18 mouse cellular contexts compared by ENCODE assay signal in the genomic region with DNA sequence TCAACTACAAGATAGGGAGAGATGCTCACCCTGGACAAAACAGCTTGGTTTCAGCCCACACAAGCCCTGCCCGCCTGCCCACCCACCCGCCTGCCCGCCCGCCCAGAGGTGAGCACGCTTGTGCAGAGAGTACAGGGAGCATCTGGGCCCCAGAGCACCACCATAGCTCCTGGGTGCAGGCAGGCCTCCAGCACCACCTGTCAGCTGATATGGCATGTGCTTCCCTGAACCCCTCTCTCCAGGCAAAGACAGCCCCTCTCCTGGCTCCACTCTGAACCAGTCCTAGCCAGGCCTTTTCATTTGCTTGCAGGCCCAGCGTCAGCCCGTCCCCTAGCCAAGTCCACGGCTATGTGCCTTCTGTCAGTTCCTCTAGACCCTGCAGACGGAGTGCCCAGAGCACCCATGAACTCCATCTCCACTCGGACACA. TPM values are rescaled to one million over a fixed set of nuclear protein-coding genes. Genes with fewer than 3 reads are reported as not detected.
A peak's percentile ranks its signal among the peaks of the same experiment; 100 is the strongest.
DNase-seq lines count a peak whose midpoint lies in the region; ATAC-seq and TF ChIP-seq lines count a peak whose summit lies in the region.
"Had no signal": no experiment of that assay in that cellular context is flagged by ENCODE, and none has a peak within 500 bp of the region (broad histone marks: within the 10 kb centered on the region; RNA-seq: fewer than 3 reads in every experiment).

No protein-coding gene starts in this region.

- WGBS in cerebellum, adult 2 months, result 59% methylated on average over 10 of the region's 10 CpGs

- peak; percentile 55 to 66 for DNase-seq in cerebellum, adult 2 months
- no peak for DNase-seq in left cerebral cortex, adult 2 months (ENCODE audit: extremely low spot score in 1 of 2, low spot score in 2 of 2)
- no peak for DNase-seq in left cerebral cortex, adult 9 months (ENCODE audit: low spot score in 2 of 2)
- DNase-seq in brain, adult 2 months (ENCODE audit: low read depth, low spot score), result peak; percentile 76
- DNase-seq in layer of hippocampus, postnatal 10 days (ENCODE audit: low spot score in 2 of 2), result peak; percentile 52 to 63
- no peak for DNase-seq in embryo, embryonic 10 days (ENCODE audit: low spot score)
- DNase-seq in adrenal gland, adult (ENCODE audit: inconsistent age in 2 of 2, low spot score in 1 of 2), result no peak
- DNase-seq: heart, adult 2 months; heart, postnatal 10 days; kidney, adult 11 months; kidney, postnatal 10 days had no signal

- H3K27ac ChIP-seq in cerebellum, adult 2 months (ENCODE audit: insufficient read depth, low read length), result no peak overlapping the region
- H3K27ac ChIP-seq in left cerebral cortex, adult 2 months, result peak overlapping the region; percentile 78
- H3K27ac ChIP-seq: forebrain, embryonic 13.5 days; heart, adult 2 months; hindbrain, embryonic 14.5 days; limb, embryonic 10.5 days; liver, embryonic 12.5 days; midbrain, embryonic 15.5 days had no signal

- no peak overlapping the region for H3K4me3 ChIP-seq in cerebellum, adult 2 months (replicated peaks; ENCODE audit: insufficient read depth, low read depth, low read length)
- H3K4me3 ChIP-seq in left cerebral cortex, adult 2 months, result no peak overlapping the region
- H3K4me3 ChIP-seq: forebrain, embryonic 13.5 days; heart, adult 2 months; limb, embryonic 10.5 days; liver, embryonic 12.5 days; midbrain, embryonic 15.5 days had no signal

- intact Hi-C loops in left cerebral cortex, adult 2 months (cut with DNase I), result no loop called here

- no peak for TF ChIP-seq POLR2A in cerebellum, adult 2 months (IDR thresholded peaks at IDR 0.05; ENCODE audit: borderline replicate concordance, insufficient read depth, low read length)

- no peak for ATAC-seq in cerebellum, adult (ENCODE audit: insufficient number of reproducible peaks, low FRiP score, low TSS enrichment)
- ATAC-seq: forebrain, embryonic 13.5 days; liver, embryonic 12.5 days; midbrain, embryonic 15.5 days; Patski had no signal

- H3K4me1 ChIP-seq in cerebellum, adult 2 months (ENCODE audit: control insufficient read depth, insufficient read depth, low read length), result peaks cover 33% of the 10 kb centered on the region

- no peaks in the 10 kb centered on the region for H3K27me3 ChIP-seq in cerebellum, adult 2 months (ENCODE audit: control insufficient read depth, insufficient read depth, low read length)
- H3K27me3 ChIP-seq: forebrain, embryonic 13.5 days; liver, embryonic 12.5 days; midbrain, embryonic 15.5 days; Patski had no signal

- no peak for TF ChIP-seq CTCF in cerebellum, adult 2 months (IDR thresholded peaks at IDR 0.05; ENCODE audit: borderline replicate concordance, insufficient read depth, low read depth, low read length)
- no peak for TF ChIP-seq CTCF in left cerebral cortex, adult 2 months (IDR thresholded peaks at IDR 0.05)

RNA-seq across cellular contexts. Expression of a gene that starts 36.8 kb away (rescaled TPM):
- polyA plus RNA-seq in cerebellum, adult 2 months (2012; rRNA removed), result 18.5 and 22.0 TPM in 2 replicates
- total RNA-seq in left cerebral cortex, adult 2 months (2021), result 1 to 10 TPM; 8.4 to 8.9 TPM
- 1 to 10 TPM; 1.6 to 2.8 TPM for total RNA-seq in layer of hippocampus, postnatal 10 days (2021)

Comparison
In these comparisons a context has a peak if more than half of its experiments do, and no peak if none do; other contexts are left out.
1. DNase-seq: peak in cerebellum, adult 2 months (2 of 2), brain, adult 2 months (single experiment) and layer of hippocampus, postnatal 10 days (2 of 2); none in left cerebral cortex, adult 2 months (0 of 2), left cerebral cortex, adult 9 months (0 of 2), embryo, embryonic 10 days (single experiment) and adrenal gland, adult (0 of 2).